Mouse (Mus musculus): Measurements from ENCODE around the gene Sytl3. TPM values are rescaled to one million over a fixed set of nuclear protein-coding genes. Genes with fewer than 3 reads are reported as not detected.
"Not testable (repeated sequence)": the region's sequence is repeated elsewhere in the genome, so short reads cannot be mapped to it uniquely, and the experiment has no call there.

Sytl3 gene
- polyA plus RNA-seq, 1 experiment from 2014 or later: 0.82 TPM

GRCm38 (mm10) chr17:6681721-6682120 is 22.8 kb downstream of the Sytl3 start:
- H3K9ac ChIP-seq (ENCODE audit: low read depth, low read length); H3K9me3 ChIP-seq (replicated peaks; ENCODE audit: control insufficient read depth, low read length, poor library complexity, severe bottlenecking); H3K4me2 ChIP-seq (ENCODE audit: low read length); H3K4me3 ChIP-seq (ENCODE audit: low read depth, low read length); H3K36me3 ChIP-seq (ENCODE audit: control insufficient read depth, insufficient read depth, low read length); H3K27me3 ChIP-seq (ENCODE audit: control insufficient read depth, insufficient read depth, low read depth, low read length); ATAC-seq; H3K27ac ChIP-seq (ENCODE audit: low read length); H3K4me1 ChIP-seq (ENCODE audit: control insufficient read depth, insufficient read depth, low read length): not testable (repeated sequence)
- WGBS: 72% methylated on average over 4 of the region's 4 CpGs

- ATAC-seq; H3K4me3 ChIP-seq (ENCODE audit: low read depth, low read length); H3K27ac ChIP-seq (ENCODE audit: low read length); H3K9me3 ChIP-seq (replicated peaks; ENCODE audit: control insufficient read depth, low read length, poor library complexity, severe bottlenecking); H3K9ac ChIP-seq (ENCODE audit: low read depth, low read length); H3K4me2 ChIP-seq (ENCODE audit: low read length); H3K4me1 ChIP-seq (ENCODE audit: control insufficient read depth, insufficient read depth, low read length); H3K36me3 ChIP-seq (ENCODE audit: control insufficient read depth, insufficient read depth, low read length); H3K27me3 ChIP-seq (ENCODE audit: control insufficient read depth, insufficient read depth, low read depth, low read length): not testable (repeated sequence)
- no CpG with 5 or more reads among the region's 5 CpGs for WGBS
Observed at GRCm38 (mm10) chr17:6683702-6684101, 24.8 kb downstream of the Sytl3 start.

GRCm38 (mm10) chr17:6684464-6685287 is 25.8 kb downstream of the Sytl3 start:
- H3K27me3 ChIP-seq (ENCODE audit: control insufficient read depth, insufficient read depth, low read depth, low read length); H3K36me3 ChIP-seq (ENCODE audit: control insufficient read depth, insufficient read depth, low read length); H3K4me1 ChIP-seq (ENCODE audit: control insufficient read depth, insufficient read depth, low read length); H3K4me3 ChIP-seq (ENCODE audit: low read depth, low read length); H3K4me2 ChIP-seq (ENCODE audit: low read length); H3K9me3 ChIP-seq (replicated peaks; ENCODE audit: control insufficient read depth, low read length, poor library complexity, severe bottlenecking); H3K9ac ChIP-seq (ENCODE audit: low read depth, low read length): not testable (repeated sequence)
- ATAC-seq: peak; percentile 87
- peak overlapping the region; percentile 33; the same call in 1 of the 2 replicates for H3K27ac ChIP-seq (ENCODE audit: low read length)
- no CpG with 5 or more reads among the region's 4 CpGs for WGBS

DNA sequence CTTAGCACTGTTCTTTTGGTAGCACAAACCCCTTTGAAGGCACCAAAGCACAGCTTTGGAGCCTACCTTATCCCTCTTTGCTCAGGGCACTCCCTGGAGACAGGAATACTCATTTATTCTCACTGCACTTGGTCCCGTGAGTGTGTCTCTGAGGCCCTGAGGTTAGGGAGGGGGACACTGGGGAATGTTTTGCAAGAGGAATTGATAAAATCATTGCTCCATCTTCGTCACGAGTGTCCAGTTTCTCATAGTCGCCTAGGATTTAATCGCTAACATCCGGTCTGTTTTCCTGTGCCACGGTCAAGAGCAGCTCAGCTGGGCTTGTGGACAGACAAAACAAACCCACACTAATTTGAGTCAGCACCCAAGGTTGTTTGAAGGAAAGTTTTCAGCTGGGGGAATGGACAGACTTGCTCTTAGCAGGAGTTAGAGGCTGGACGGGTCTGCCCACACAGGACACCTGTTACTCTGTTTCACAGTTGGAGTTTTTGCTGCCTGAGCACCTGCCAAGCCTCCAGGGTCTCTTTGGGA is 26.5 kb downstream of the Sytl3 start:
- not testable (repeated sequence) for H3K9ac ChIP-seq (ENCODE audit: low read depth, low read length); H3K27me3 ChIP-seq (ENCODE audit: control insufficient read depth, insufficient read depth, low read depth, low read length); H3K4me1 ChIP-seq (ENCODE audit: control insufficient read depth, insufficient read depth, low read length); H3K9me3 ChIP-seq (replicated peaks; ENCODE audit: control insufficient read depth, low read length, poor library complexity, severe bottlenecking); H3K4me2 ChIP-seq (ENCODE audit: low read length); H3K27ac ChIP-seq (ENCODE audit: low read length); H3K4me3 ChIP-seq (ENCODE audit: low read depth, low read length); H3K36me3 ChIP-seq (ENCODE audit: control insufficient read depth, insufficient read depth, low read length)
- ATAC-seq: peak; percentile 25
- 40% methylated on average over 2 of the region's 8 CpGs for WGBS

- ATAC-seq; H3K4me3 ChIP-seq (ENCODE audit: low read depth, low read length); H3K27ac ChIP-seq (ENCODE audit: low read length); H3K4me1 ChIP-seq (ENCODE audit: control insufficient read depth, insufficient read depth, low read length); H3K36me3 ChIP-seq (ENCODE audit: control insufficient read depth, insufficient read depth, low read length); H3K9ac ChIP-seq (ENCODE audit: low read depth, low read length); H3K4me2 ChIP-seq (ENCODE audit: low read length); H3K27me3 ChIP-seq (ENCODE audit: control insufficient read depth, insufficient read depth, low read depth, low read length); H3K9me3 ChIP-seq (replicated peaks; ENCODE audit: control insufficient read depth, low read length, poor library complexity, severe bottlenecking): not testable (repeated sequence)
- 96% methylated on average over 2 of the region's 4 CpGs for WGBS
Observed at GRCm38 (mm10) chr17:6686299-6686971, 27.5 kb downstream of the Sytl3 start.

DNA sequence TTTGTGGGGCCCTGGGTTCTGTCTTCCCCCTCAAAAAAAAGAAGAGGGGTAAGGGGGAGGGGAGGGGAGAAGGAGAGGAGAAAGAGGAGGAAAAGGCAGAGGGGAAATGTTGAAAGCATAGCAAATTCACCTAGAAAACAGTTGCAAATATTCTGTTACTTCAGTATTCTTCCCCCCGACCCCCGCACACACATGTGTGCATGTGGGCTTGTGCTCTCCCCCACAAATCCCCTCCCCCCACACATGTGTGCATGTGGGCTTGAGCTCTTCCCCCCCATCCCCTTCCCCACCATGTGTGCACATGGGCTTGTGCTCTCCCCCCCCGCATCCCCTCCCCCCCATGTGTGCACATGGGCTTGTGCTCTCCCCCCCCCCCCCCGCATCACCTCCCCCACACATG is 30.5 kb downstream of the Sytl3 start:
- not testable (repeated sequence) for H3K4me2 ChIP-seq (ENCODE audit: low read length); H3K9me3 ChIP-seq (replicated peaks; ENCODE audit: control insufficient read depth, low read length, poor library complexity, severe bottlenecking); H3K9ac ChIP-seq (ENCODE audit: low read depth, low read length); H3K27ac ChIP-seq (ENCODE audit: low read length); H3K36me3 ChIP-seq (ENCODE audit: control insufficient read depth, insufficient read depth, low read length); H3K4me3 ChIP-seq (ENCODE audit: low read depth, low read length); H3K27me3 ChIP-seq (ENCODE audit: control insufficient read depth, insufficient read depth, low read depth, low read length); H3K4me1 ChIP-seq (ENCODE audit: control insufficient read depth, insufficient read depth, low read length); ATAC-seq
- 94% methylated on average over 2 of the region's 4 CpGs for WGBS

- WGBS: 17% methylated on average over 2 of the region's 2 CpGs
- not testable (repeated sequence) for ATAC-seq
Observed at GRCm38 (mm10) chr17:6691596-6691995, 32.7 kb downstream of the Sytl3 start.

GRCm38 (mm10) chr17:6695712-6696111 is 36.8 kb downstream of the Sytl3 start:
- H3K27ac ChIP-seq (ENCODE audit: low read length); H3K4me3 ChIP-seq (ENCODE audit: low read depth, low read length); H3K9ac ChIP-seq (ENCODE audit: low read depth, low read length); H3K4me1 ChIP-seq (ENCODE audit: control insufficient read depth, insufficient read depth, low read length); ATAC-seq; H3K27me3 ChIP-seq (ENCODE audit: control insufficient read depth, insufficient read depth, low read depth, low read length); H3K4me2 ChIP-seq (ENCODE audit: low read length); H3K9me3 ChIP-seq (replicated peaks; ENCODE audit: control insufficient read depth, low read length, poor library complexity, severe bottlenecking); H3K36me3 ChIP-seq (ENCODE audit: control insufficient read depth, insufficient read depth, low read length): not testable (repeated sequence)
- WGBS: 72% methylated on average over 9 of the region's 9 CpGs

More at GRCm38 (mm10) chr17:6691596-6691995, 32.7 kb downstream of the Sytl3 start:
- H3K27me3 ChIP-seq (ENCODE audit: control insufficient read depth, insufficient read depth, low read depth, low read length); H3K4me1 ChIP-seq (ENCODE audit: control insufficient read depth, insufficient read depth, low read length); H3K4me3 ChIP-seq (ENCODE audit: low read depth, low read length); H3K4me2 ChIP-seq (ENCODE audit: low read length); H3K27ac ChIP-seq (ENCODE audit: low read length); H3K9me3 ChIP-seq (replicated peaks; ENCODE audit: control insufficient read depth, low read length, poor library complexity, severe bottlenecking); H3K36me3 ChIP-seq (ENCODE audit: control insufficient read depth, insufficient read depth, low read length); H3K9ac ChIP-seq (ENCODE audit: low read depth, low read length): not testable (repeated sequence)

DNA sequence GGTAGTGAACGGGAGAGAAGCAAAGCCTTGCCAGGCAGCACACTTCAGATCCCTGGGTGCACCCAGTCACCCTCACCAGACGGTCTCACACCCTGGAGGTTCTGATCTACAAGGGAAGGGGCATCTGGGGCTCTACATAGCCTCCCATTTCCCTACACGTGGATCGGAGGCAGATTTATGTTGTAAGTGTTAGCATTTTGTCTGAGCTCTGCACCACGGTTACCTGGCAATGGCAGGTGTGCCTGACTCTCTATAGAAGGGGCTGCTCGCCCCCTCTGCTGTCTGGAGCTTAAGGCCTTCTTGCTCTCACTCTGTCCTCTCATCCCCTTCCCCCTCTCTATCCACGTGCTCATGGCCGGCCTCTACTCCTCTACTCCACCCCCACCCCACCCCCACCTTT is 37.6 kb downstream of the Sytl3 start:
- not testable (repeated sequence) for H3K36me3 ChIP-seq (ENCODE audit: control insufficient read depth, insufficient read depth, low read length); H3K27me3 ChIP-seq (ENCODE audit: control insufficient read depth, insufficient read depth, low read depth, low read length); H3K4me3 ChIP-seq (ENCODE audit: low read depth, low read length); H3K4me2 ChIP-seq (ENCODE audit: low read length); H3K27ac ChIP-seq (ENCODE audit: low read length); ATAC-seq; H3K9ac ChIP-seq (ENCODE audit: low read depth, low read length); H3K4me1 ChIP-seq (ENCODE audit: control insufficient read depth, insufficient read depth, low read length); H3K9me3 ChIP-seq (replicated peaks; ENCODE audit: control insufficient read depth, low read length, poor library complexity, severe bottlenecking)
- 55% methylated on average over 7 of the region's 8 CpGs for WGBS

Data from midbrain, embryonic 16.5 days (tissue).